Mouse (Mus musculus) lung, postnatal 0 days (tissue): ENCODE results near the gene 2010109A12Rik.

Experiments
- CTCF ChIP-seq: IDR thresholded peaks from 2 replicates; pipeline ENCODE4 v1.5.1; 2016; ENCODE audit warnings: antibody characterized with exemption, mild to moderate bottlenecking
- EP300 ChIP-seq: IDR thresholded peaks from 2 replicates; pipeline ENCODE4 v1.6.1; 2016; ENCODE audit warnings: antibody characterized with exemption, mild to moderate bottlenecking, control low read depth

DNA sequence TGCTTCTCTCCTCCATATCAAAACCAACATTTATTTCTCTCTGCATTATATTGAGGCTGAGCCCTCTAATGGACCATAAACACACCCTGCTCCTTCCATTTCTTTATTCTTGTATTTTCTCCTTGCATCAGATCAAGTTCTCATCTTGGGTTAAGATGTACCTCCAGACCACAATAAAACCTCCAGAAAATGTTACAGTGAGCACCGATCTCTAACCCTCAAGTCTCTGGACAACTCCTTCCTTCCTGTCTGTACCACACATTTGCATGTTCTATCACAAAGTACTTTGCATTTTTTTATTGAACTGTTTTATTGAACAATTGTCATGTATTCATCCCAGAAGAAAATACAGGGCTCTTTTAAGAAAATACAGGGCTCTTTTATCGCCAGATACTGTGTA lies 23.2 kb downstream of the 2010109A12Rik start:
- no peak for TF ChIP-seq CTCF
- TF ChIP-seq EP300, result no peak
